Comparison of ENCODE assay signal across 19 mouse cellular contexts in genomic region chr2:129918141-129918790, GRCm38 (mm10).
DNase-seq lines count a peak whose midpoint lies in the region; ATAC-seq and TF ChIP-seq lines count a peak whose summit lies in the region.
"Had no signal": no experiment of that assay in that cellular context is flagged by ENCODE, and none has a peak within 500 bp of the region (broad histone marks: within the 10 kb centered on the region; RNA-seq: fewer than 3 reads in every experiment).

No protein-coding gene starts in this region.

- no peak for ATAC-seq in lung, embryonic 14.5 days (ENCODE audit: insufficient read depth)
- ATAC-seq: intestine, embryonic 15.5 days had no signal

- no peaks in the 10 kb centered on the region for H3K27me3 ChIP-seq in lung, embryonic 14.5 days (ENCODE audit: insufficient read depth, low read length)
- H3K27me3 ChIP-seq: heart, embryonic 13.5 days; intestine, embryonic 15.5 days had no signal

- no peak overlapping the region for H3K27ac ChIP-seq in lung, embryonic 14.5 days (ENCODE audit: low read depth)
- H3K27ac ChIP-seq: embryonic facial prominence, embryonic 15.5 days; heart, adult 2 months; heart, embryonic 13.5 days; hindbrain, embryonic 13.5 days; intestine, embryonic 15.5 days had no signal

- H3K36me3 ChIP-seq in lung, embryonic 14.5 days (ENCODE audit: insufficient read depth) = no peaks in the 10 kb centered on the region
- H3K36me3 ChIP-seq: embryonic facial prominence, embryonic 15.5 days; heart, embryonic 13.5 days; hindbrain, embryonic 13.5 days; intestine, embryonic 15.5 days had no signal

- H3K9ac ChIP-seq in lung, embryonic 14.5 days = no peak overlapping the region
- H3K9ac ChIP-seq: embryonic facial prominence, embryonic 15.5 days; heart, embryonic 13.5 days; hindbrain, embryonic 13.5 days; intestine, embryonic 15.5 days had no signal

- peak; percentile 14 to 33 for DNase-seq in cerebellum, postnatal 25 days
- DNase-seq in cerebellum, adult 11 months = no peak
- DNase-seq in heart, adult 11 months = peak; percentile 80
- DNase-seq in heart, postnatal 36 days = no peak
- peak; percentile 11 for DNase-seq in lung, embryonic 14.5 days
- DNase-seq in lung, postnatal 10 days = no peak
- DNase-seq in spleen, adult 12 weeks (ENCODE audit: low spot score) = no peak
- DNase-seq: adrenal gland, adult 2 months; adrenal gland, postnatal 25 days; embryo, embryonic 11 days; gastrocnemius, postnatal 10 days; heart, adult 2 months; heart, postnatal 4 days; kidney, adult 18-20 months had no signal

- H3K9me3 ChIP-seq in lung, embryonic 14.5 days (ENCODE audit: low read depth, low read length) = no peaks in the 10 kb centered on the region
- H3K9me3 ChIP-seq: embryonic facial prominence, embryonic 15.5 days; heart, embryonic 13.5 days; hindbrain, embryonic 13.5 days; intestine, embryonic 15.5 days had no signal

- H3K4me1 ChIP-seq in lung, embryonic 14.5 days (ENCODE audit: insufficient read depth) = no peaks in the 10 kb centered on the region
- H3K4me1 ChIP-seq: embryonic facial prominence, embryonic 15.5 days; hindbrain, embryonic 13.5 days; intestine, embryonic 15.5 days had no signal

- WGBS in lung, embryonic 14.5 days = 49% methylated on average over 9 of the region's 9 CpGs

- H3K4me3 ChIP-seq in lung, embryonic 14.5 days (ENCODE audit: low read depth, low read length) = no peak overlapping the region
- H3K4me3 ChIP-seq: embryonic facial prominence, embryonic 15.5 days; erythroblast, embryonic 14.5 days; heart, adult 2 months; heart, embryonic 13.5 days; hindbrain, embryonic 13.5 days; intestine, embryonic 15.5 days had no signal

- TF ChIP-seq CTCF in lung, embryonic 14.5 days (IDR thresholded peaks at IDR 0.05; ENCODE audit: low read depth) = no peak

- intact Hi-C loops in heart, postnatal 36 days (cut with DNase I) = no loop called here

- no peak overlapping the region for H3K4me2 ChIP-seq in lung, embryonic 14.5 days
- H3K4me2 ChIP-seq: embryonic facial prominence, embryonic 15.5 days; heart, embryonic 13.5 days; hindbrain, embryonic 13.5 days; intestine, embryonic 15.5 days had no signal

Comparison
In these comparisons a context has a peak if more than half of its experiments do, and no peak if none do; other contexts are left out.
1. DNase-seq: peak in cerebellum, postnatal 25 days (2 of 2), heart, adult 11 months (single experiment) and lung, embryonic 14.5 days (single experiment); none in cerebellum, adult 11 months (single experiment), heart, postnatal 36 days (0 of 2), lung, postnatal 10 days (single experiment) and spleen, adult 12 weeks (single experiment).